15 mouse cellular contexts compared by ENCODE assay signal in the genomic region with DNA sequence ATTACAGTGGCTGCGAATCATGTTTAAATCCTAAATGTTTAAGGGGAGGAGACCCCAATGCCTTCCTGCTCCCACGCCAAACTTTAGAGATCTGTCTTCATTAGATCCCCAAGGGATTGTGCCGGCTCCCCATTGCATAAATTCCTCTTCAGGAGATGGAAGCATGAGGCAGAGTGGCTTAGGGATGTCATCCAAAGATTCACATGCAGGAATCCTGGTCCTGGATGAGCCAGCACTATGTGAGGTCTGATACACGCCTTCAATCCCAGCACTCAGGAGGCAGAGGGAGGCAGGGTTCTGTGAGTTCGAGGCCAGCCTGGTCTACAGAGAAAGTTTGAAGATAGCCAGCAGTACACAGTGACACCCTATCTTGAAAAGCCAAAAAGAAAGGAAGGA.
"Had no signal": no experiment of that assay in that cellular context is flagged by ENCODE, and none has a peak within 500 bp of the region (broad histone marks: within the 10 kb centered on the region; RNA-seq: fewer than 3 reads in every experiment).

No protein-coding gene starts in this region.

- H3K9ac ChIP-seq: neural tube, embryonic 15.5 days; stomach, embryonic 15.5 days had no signal

- H3K27me3 ChIP-seq: neural tube, embryonic 15.5 days; stomach, embryonic 15.5 days had no signal

- DNase-seq: retina, postnatal 1 day; right cerebral cortex, adult 18-20 months; right cerebral cortex, postnatal 14 days; right cerebral cortex, postnatal 25 days; right cerebral cortex, postnatal 4 days; spleen, adult 18-20 months; thymus, adult 18-20 months; thymus, adult 2 months; thymus, postnatal 14 days; thymus, postnatal 25 days; thymus, postnatal 36 days; thymus, postnatal 4 days had no signal

- H3K4me3 ChIP-seq: neural tube, embryonic 15.5 days; stomach, embryonic 15.5 days had no signal

- H3K9me3 ChIP-seq: neural tube, embryonic 15.5 days; stomach, embryonic 15.5 days had no signal

- H3K4me1 ChIP-seq: stomach, embryonic 15.5 days had no signal

- H3K27ac ChIP-seq: neural tube, embryonic 15.5 days; stomach, embryonic 15.5 days; stomach, postnatal 0 days had no signal

- H3K4me2 ChIP-seq: neural tube, embryonic 15.5 days; stomach, embryonic 15.5 days had no signal

- H3K36me3 ChIP-seq: neural tube, embryonic 15.5 days; stomach, embryonic 15.5 days had no signal
